Mouse (Mus musculus) liver, embryonic 11.5 days (tissue): Measurements from ENCODE around the gene Arf6. TPM values are rescaled to one million over a fixed set of nuclear protein-coding genes. Genes with fewer than 3 reads are reported as not detected.

Source experiments
- ATAC-seq: fragments of 200-750 bp; cut with Nextera tagmentation; replicated peaks from 2 replicates; pipeline ENCODE4 v1.8.0; 2017; ENCODE audit warnings: moderate number of reproducible peaks, mild to moderate bottlenecking, moderate TSS enrichment, moderate library complexity; ENCODE audit not compliant: low FRiP score
- DNase-seq: peaks from one replicate; pipeline ENCODE4 v3.0.0-alpha.2; 2017; ENCODE audit warnings: low spot score
- H3K27ac ChIP-seq: fragments of 300-500 bp; sonication (generic); 2 replicates; pipeline ENCODE4 v1.5.1; 2014; ENCODE audit warnings: mild to moderate bottlenecking, low read depth, low read length, control low read depth
- H3K27me3 ChIP-seq: fragments of 300-500 bp; sonication (generic); replicated peaks from 2 replicates; pipeline ENCODE4 v1.6.1; 2014; ENCODE audit warnings: low read length, mixed read lengths; ENCODE audit not compliant: control insufficient read depth, insufficient read depth
- H3K36me3 ChIP-seq: fragments of 300-500 bp; sonication (generic); 2 replicates; pipeline ENCODE4 v1.6.1; 2014; ENCODE audit warnings: mild to moderate bottlenecking, low read length, moderate library complexity, mixed read lengths; ENCODE audit not compliant: control insufficient read depth, insufficient read depth
- H3K4me1 ChIP-seq: fragments of 300-500 bp; sonication (generic); replicated peaks from 2 replicates; pipeline ENCODE4 v1.6.1; 2014; ENCODE audit warnings: low read length, mixed read lengths; ENCODE audit not compliant: control insufficient read depth, insufficient read depth
- H3K4me2 ChIP-seq: fragments of 300-500 bp; sonication (generic); 2 replicates; pipeline ENCODE4 v1.6.1; 2014; ENCODE audit warnings: mild to moderate bottlenecking, control low read depth, moderate library complexity
- H3K4me3 ChIP-seq: fragments of 300-500 bp; sonication (generic); 2 replicates; pipeline ENCODE4 v1.5.1; 2014; ENCODE audit warnings: low read depth, low read length, control low read depth
- H3K9ac ChIP-seq: fragments of 300-500 bp; sonication (generic); 2 replicates; pipeline ENCODE4 v1.6.1; 2014; ENCODE audit warnings: low read depth, low read length, control low read depth
- H3K9me3 ChIP-seq: fragments of 300-500 bp; sonication (generic); 2 replicates; pipeline ENCODE4 v1.6.1; 2016; ENCODE audit warnings: low read length, inconsistent platforms, mixed read lengths; ENCODE audit not compliant: control insufficient read depth
- WGBS: fragments of 180-500 bp; shearing (Covaris S2); extraction: QIAGEN DNeasy Blood & Tissue Kit; methylation state at CpG from one replicate; pipeline ENCODE4 v1.1.7; 2014; 5-methylcytosine and 5-hydroxymethylcytosine counted together
- polyA plus RNA-seq: library from polyadenylated mRNA; unstranded; fragments of >200 nt; fragmentation: Nextera tagmentation; extraction: Ambion mirVana; gene quantifications from 2 replicates; pipeline ENCODE4 v1.2.1, GENCODE M21; 2014

The Arf6 gene
- polyA plus RNA-seq, 1 experiment from 2014 or later, result 65.1 TPM

GRCm38 (mm10) chr12:69393076-69393475, 21.1 kb downstream of the Arf6 start:
- Histone ChIP-seq H3K27me3 (no peaks in the 10 kb centered on the region), H3K4me1 (no peaks in the 10 kb centered on the region; the same call in 1 of the 2 replicates), H3K27ac (no peak overlapping the region), H3K36me3 (no peaks in the 10 kb centered on the region), H3K4me3 (no peak overlapping the region), H3K4me2 (no peak overlapping the region), H3K9me3 (no peaks in the 10 kb centered on the region), H3K9ac (no peak overlapping the region)
- DNase-seq (no peak), ATAC-seq (no peak)
- 78% methylated on average over 10 of the region's 10 CpGs for WGBS

GRCm38 (mm10) chr12:69394456-69394855, 22.5 kb downstream of the Arf6 start:
- no peak for ATAC-seq
- no peaks in the 10 kb centered on the region for H3K9me3 ChIP-seq

GRCm38 (mm10) chr12:69400367-69400766, 28.4 kb downstream of the Arf6 start:
- WGBS, result 65% methylated on average over 4 of the region's 4 CpGs

More at GRCm38 (mm10) chr12:69394456-69394855, 22.5 kb downstream of the Arf6 start:
- no peaks in the 10 kb centered on the region for H3K36me3 ChIP-seq
- no peak overlapping the region for H3K27ac ChIP-seq
- H3K9ac ChIP-seq, result no peak overlapping the region
- 80% methylated on average over 6 of the region's 6 CpGs for WGBS
- H3K27me3 ChIP-seq, result no peaks in the 10 kb centered on the region
- no peak overlapping the region for H3K4me2 ChIP-seq
- no peak for DNase-seq
- no peaks in the 10 kb centered on the region; the same call in 1 of the 2 replicates for H3K4me1 ChIP-seq
- no peak overlapping the region for H3K4me3 ChIP-seq

GRCm38 (mm10) chr12:69400871-69401286, 28.9 kb downstream of the Arf6 start:
- H3K27ac ChIP-seq, result no peak overlapping the region
- H3K4me3 ChIP-seq, result no peak overlapping the region
- no peak overlapping the region for H3K9ac ChIP-seq
- H3K27me3 ChIP-seq, result no peaks in the 10 kb centered on the region; the same call in 1 of the 2 replicates
- H3K36me3 ChIP-seq, result no peaks in the 10 kb centered on the region
- DNase-seq (no peak), ATAC-seq (0 out of 2 replicates have a peak, but pooled peaks have one; percentile 36)
- no peaks in the 10 kb centered on the region for H3K9me3 ChIP-seq
- WGBS, result 17% methylated on average over 2 of the region's 2 CpGs
- no peaks in the 10 kb centered on the region for H3K4me1 ChIP-seq
- H3K4me2 ChIP-seq, result no peak overlapping the region

More at GRCm38 (mm10) chr12:69400367-69400766, 28.4 kb downstream of the Arf6 start:
- no peak overlapping the region for H3K4me3 ChIP-seq
- no peak for DNase-seq
- no peaks in the 10 kb centered on the region for H3K9me3 ChIP-seq
- no peak overlapping the region for H3K4me2 ChIP-seq
- no peaks in the 10 kb centered on the region for H3K36me3 ChIP-seq
- H3K27ac ChIP-seq, result no peak overlapping the region
- no peaks in the 10 kb centered on the region for H3K4me1 ChIP-seq
- H3K27me3 ChIP-seq, result no peaks in the 10 kb centered on the region; the same call in 1 of the 2 replicates
- no peak for ATAC-seq
- H3K9ac ChIP-seq, result no peak overlapping the region

GRCm38 (mm10) chr12:69402100-69402499, 30.1 kb downstream of the Arf6 start:
- DNase-seq, result no peak
- no peak for ATAC-seq
- H3K4me1 ChIP-seq, result no peaks in the 10 kb centered on the region
- H3K27me3 ChIP-seq, result no peaks in the 10 kb centered on the region; the same call in 1 of the 2 replicates
- H3K4me3 ChIP-seq, result no peak overlapping the region
- H3K4me2 ChIP-seq, result no peak overlapping the region
- H3K9me3 ChIP-seq, result no peaks in the 10 kb centered on the region
- WGBS, result 56% methylated on average over 9 of the region's 9 CpGs
- no peaks in the 10 kb centered on the region for H3K36me3 ChIP-seq
- H3K9ac ChIP-seq, result no peak overlapping the region
- H3K27ac ChIP-seq, result no peak overlapping the region

- no peaks in the 10 kb centered on the region for H3K36me3 ChIP-seq
- H3K27me3 ChIP-seq, result no peaks in the 10 kb centered on the region; the same call in 1 of the 2 replicates
- H3K9ac ChIP-seq, result no peak overlapping the region
- H3K9me3 ChIP-seq, result no peaks in the 10 kb centered on the region
- WGBS, result 89% methylated on average over 13 of the region's 13 CpGs
- no peak overlapping the region for H3K4me2 ChIP-seq
- no peak for DNase-seq
- H3K4me1 ChIP-seq, result no peaks in the 10 kb centered on the region
- H3K27ac ChIP-seq, result no peak overlapping the region
- H3K4me3 ChIP-seq, result no peak overlapping the region
- ATAC-seq, result no peak
These were observed 30.7 kb downstream of the Arf6 start for GRCm38 (mm10) chr12:69402594-69403167.

- WGBS, result 70% methylated on average over 5 of the region's 5 CpGs
- Histone ChIP-seq H3K4me1 (no peaks in the 10 kb centered on the region), H3K27me3 (no peaks in the 10 kb centered on the region), H3K9me3 (no peaks in the 10 kb centered on the region), H3K4me3 (no peak overlapping the region), H3K27ac (no peak overlapping the region), H3K9ac (no peak overlapping the region), H3K36me3 (no peaks in the 10 kb centered on the region), H3K4me2 (no peak overlapping the region)
- DNase-seq (no peak), ATAC-seq (no peak)
These were observed 38.8 kb downstream of the Arf6 start for GRCm38 (mm10) chr12:69410767-69411166.

- Histone ChIP-seq H3K27ac (no peak overlapping the region), H3K36me3 (no peaks in the 10 kb centered on the region), H3K4me3 (no peak overlapping the region), H3K4me1 (no peaks in the 10 kb centered on the region), H3K9ac (no peak overlapping the region), H3K4me2 (no peak overlapping the region), H3K27me3 (no peaks in the 10 kb centered on the region), H3K9me3 (no peaks in the 10 kb centered on the region)
- WGBS, result 47% methylated on average over 4 of the region's 4 CpGs
- DNase-seq, result no peak
- no peak for ATAC-seq
These were observed 40.0 kb downstream of the Arf6 start for GRCm38 (mm10) chr12:69411936-69412335.

GRCm38 (mm10) chr12:69413303-69413702, 41.4 kb downstream of the Arf6 start:
- DNase-seq, result no peak
- no peak for ATAC-seq
- no peaks in the 10 kb centered on the region for H3K9me3 ChIP-seq
- no peaks in the 10 kb centered on the region for H3K27me3 ChIP-seq
- H3K36me3 ChIP-seq, result no peaks in the 10 kb centered on the region
- no peak overlapping the region for H3K27ac ChIP-seq
- 67% methylated on average over 3 of the region's 3 CpGs for WGBS
- H3K4me2 ChIP-seq, result no peak overlapping the region
- H3K4me3 ChIP-seq, result no peak overlapping the region
- no peak overlapping the region for H3K9ac ChIP-seq
- H3K4me1 ChIP-seq, result no peaks in the 10 kb centered on the region
